Mouse (Mus musculus): ENCODE data around the gene H2al1j. TPM values are rescaled to one million over a fixed set of nuclear protein-coding genes. Genes with fewer than 3 reads are reported as not detected.
"Not testable (repeated sequence)": the region's sequence is repeated elsewhere in the genome, so short reads cannot be mapped to it uniquely, and the experiment has no call there.

H2al1j gene
- polyA plus RNA-seq (2012; rRNA removed) = not detected in 2 replicates

DNA sequence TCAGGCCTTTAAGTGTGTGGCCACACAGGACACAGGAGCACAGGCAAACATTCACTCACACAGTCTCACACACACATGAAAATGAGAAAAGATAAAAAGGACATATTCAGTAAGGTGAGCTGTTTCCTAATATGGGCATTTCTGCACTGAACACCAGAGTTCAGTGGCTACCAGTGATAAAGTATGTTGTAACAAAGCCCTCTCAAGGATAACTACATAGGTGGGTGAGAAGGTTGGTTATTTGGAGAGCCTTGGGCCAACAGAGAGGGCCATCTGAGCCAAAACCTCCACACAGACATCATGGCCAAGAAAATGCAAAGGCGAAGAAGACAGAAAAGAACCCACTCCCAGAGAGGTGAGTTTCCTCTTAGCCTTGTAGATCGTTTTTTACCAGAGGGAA is at the start of gene H2al1j:
H2al1j (plus strand) TSS at position 301 of the 400 bp plus-strand sequence.
- DNase-seq (ENCODE audit: low read depth) = not testable (repeated sequence)

DNA sequence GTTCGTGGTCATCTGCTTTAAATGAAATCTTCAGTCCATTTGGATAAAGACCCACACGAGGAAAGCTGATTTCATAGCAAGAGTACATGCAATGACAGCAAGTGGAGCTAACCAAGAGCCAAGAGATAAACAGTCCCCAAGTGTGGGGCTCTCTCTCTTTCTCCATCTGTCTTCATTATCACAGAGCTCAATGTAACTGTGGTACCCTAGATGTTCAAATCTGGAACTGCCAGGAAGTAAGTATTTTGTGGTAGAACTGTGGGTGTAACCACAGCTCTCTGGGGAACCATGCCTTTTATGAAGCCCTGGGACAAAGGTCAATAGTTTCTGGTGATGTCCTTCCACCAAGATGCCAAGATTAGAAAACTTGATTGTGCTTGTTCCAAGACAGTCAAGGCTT is 46.9 kb upstream of the H2al1j start:
- DNase-seq (ENCODE audit: low read depth) = no peak

DNA sequence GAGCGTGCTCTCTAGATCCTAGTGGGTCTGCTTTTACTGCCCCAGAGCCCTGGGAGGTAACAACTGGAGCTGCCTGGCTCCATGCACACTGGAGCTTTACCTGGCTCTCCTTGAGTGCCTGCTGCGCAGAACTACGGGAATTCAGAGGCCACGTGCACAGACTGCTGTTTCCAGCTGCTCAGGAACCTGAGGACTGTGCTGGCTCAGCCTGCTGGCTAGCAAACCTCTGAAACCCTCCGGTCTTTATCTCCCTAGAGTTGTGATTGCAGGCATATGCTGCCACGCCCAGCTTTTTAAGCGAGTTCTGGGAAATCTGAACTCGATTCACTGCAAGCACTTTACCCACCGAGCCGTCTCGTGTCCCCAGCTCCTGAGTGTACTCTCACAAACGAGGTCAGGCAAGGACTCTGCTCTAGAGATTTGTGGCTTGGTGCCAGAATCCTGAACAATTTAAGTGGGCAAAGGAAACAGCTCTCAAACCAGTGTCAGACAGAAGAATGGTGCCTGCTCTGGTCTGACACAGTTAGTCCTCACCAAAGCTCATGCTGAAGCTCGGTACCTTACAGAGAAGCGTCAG is 39.2 kb upstream of the H2al1j start:
- no peak for DNase-seq (ENCODE audit: low read depth)

DNA sequence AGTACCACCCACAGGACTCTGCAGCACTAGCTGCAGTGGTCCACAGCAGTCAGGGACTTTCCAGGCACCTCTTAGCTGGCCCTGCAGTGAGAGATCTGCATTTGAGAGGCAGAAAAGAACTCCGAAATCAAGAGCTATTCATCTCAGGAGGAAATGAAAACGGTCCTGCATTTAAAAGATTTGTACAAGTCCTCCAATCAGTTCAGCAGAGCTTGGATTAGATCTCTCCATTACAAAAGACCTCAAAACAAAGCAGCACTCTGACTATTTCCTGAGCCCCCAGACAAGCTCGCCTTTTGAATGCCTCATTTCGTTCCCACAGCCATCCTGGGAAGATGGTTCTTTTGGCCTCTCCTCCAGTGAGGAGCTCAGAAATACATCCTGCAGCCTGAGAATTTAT is 38.4 kb upstream of the H2al1j start:
- no peak for DNase-seq (ENCODE audit: low read depth)

DNA sequence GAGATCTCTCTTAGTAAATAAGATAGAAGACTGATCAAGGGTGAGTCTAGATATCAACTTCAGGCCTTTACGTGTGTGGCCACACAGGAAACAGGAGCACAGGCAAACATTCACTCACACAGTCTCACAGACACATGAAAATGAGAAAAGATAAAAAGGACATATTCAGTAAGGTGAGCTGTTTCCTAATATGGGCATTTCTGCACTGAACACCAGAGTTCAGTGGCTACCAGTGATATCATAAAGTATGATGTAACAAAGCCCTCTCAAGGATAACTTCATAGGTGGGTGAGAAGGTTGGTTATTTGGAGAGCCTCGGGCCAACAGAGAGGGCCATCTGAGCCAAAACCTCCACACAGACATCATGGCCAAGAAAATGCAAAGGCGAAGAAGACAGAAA is 28.7 kb upstream of the H2al1j start, which contains the start of gene H2al1a:
H2al1a (plus strand) TSS at position 301 of the 400 bp plus-strand sequence.
- DNase-seq (ENCODE audit: low read depth) = not testable (repeated sequence)

DNA sequence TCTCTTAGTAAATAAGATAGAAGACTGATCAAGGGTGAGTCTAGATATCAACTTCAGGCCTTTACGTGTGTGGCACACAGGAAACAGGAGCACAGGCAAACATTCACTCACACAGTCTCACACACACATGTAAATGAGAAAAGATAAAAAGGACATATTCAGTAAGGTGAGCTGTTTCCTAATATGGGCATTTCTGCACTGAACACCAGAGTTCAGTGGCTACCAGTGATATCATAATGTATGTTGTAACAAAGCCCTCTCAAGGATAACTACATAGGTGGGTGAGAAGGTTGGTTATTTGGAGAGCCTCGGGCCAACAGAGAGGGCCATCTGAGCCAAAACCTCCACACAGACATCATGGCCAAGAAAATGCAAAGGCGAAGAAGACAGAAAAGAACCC is 25.5 kb upstream of the H2al1j start, which contains the start of gene H2al1b:
H2al1b (plus strand) TSS at position 301 of the 400 bp plus-strand sequence.
- not testable (repeated sequence) for DNase-seq (ENCODE audit: low read depth)

DNA sequence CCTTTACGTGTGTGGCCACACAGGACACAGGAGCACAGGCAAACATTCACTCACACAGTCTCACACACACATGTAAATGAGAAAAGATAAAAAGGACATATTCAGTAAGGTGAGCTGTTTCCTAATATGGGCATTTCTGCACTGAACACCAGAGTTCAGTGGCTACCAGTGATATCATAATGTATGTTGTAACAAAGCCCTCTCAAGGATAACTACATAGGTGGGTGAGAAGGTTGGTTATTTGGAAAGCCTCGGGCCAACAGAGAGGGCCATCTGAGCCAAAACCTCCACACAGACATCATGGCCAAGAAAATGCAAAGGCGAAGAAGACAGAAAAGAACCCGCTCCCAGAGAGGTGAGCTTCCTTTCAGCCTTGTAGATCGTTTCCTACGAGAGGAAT is 22.3 kb upstream of the H2al1j start, which contains the start of gene H2al1c:
H2al1c (plus strand) TSS at position 301 of the 400 bp plus-strand sequence.
- not testable (repeated sequence) for DNase-seq (ENCODE audit: low read depth)

DNA sequence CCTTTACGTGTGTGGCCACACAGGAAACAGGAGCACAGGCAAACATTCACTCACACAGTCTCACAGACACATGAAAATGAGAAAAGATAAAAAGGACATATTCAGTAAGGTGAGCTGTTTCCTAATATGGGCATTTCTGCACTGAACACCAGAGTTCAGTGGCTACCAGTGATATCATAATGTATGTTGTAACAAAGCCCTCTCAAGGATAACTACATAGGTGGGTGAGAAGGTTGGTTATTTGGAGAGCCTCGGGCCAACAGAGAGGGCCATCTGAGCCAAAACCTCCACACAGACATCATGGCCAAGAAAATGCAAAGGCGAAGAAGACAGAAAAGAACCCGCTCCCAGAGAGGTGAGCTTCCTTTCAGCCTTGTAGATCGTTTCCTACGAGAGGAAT is 19.1 kb upstream of the H2al1j start, which contains the start of gene H2al1d:
H2al1d (plus strand) TSS at position 301 of the 400 bp plus-strand sequence.
- not testable (repeated sequence) for DNase-seq (ENCODE audit: low read depth)

DNA sequence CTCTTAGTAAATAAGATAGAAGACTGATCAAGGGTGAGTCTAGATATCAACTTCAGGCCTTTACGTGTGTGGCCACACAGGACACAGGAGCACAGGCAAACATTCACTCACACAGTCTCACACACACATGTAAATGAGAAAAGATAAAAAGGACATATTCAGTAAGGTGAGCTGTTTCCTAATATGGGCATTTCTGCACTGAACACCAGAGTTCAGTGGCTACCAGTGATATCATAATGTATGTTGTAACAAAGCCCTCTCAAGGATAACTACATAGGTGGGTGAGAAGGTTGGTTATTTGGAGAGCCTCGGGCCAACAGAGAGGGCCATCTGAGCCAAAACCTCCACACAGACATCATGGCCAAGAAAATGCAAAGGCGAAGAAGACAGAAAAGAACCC is 16.0 kb upstream of the H2al1j start, which contains the start of gene H2al1e:
H2al1e (plus strand) TSS at position 301 of the 400 bp plus-strand sequence.
- not testable (repeated sequence) for DNase-seq (ENCODE audit: low read depth)

DNA sequence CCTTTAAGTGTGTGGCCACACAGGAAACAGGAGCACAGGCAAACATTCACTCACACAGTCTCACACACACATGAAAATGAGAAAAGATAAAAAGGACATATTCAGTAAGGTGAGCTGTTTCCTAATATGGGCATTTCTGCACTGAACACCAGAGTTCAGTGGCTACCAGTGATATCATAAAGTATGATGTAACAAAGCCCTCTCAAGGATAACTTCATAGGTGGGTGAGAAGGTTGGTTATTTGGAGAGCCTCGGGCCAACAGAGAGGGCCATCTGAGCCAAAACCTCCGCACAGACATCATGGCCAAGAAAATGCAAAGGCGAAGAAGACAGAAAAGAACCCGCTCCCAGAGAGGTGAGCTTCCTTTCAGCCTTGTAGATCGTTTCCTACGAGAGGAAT is 12.8 kb upstream of the H2al1j start, which contains the start of gene H2al1f:
H2al1f (plus strand) TSS at position 301 of the 400 bp plus-strand sequence.
- not testable (repeated sequence) for DNase-seq (ENCODE audit: low read depth)

DNA sequence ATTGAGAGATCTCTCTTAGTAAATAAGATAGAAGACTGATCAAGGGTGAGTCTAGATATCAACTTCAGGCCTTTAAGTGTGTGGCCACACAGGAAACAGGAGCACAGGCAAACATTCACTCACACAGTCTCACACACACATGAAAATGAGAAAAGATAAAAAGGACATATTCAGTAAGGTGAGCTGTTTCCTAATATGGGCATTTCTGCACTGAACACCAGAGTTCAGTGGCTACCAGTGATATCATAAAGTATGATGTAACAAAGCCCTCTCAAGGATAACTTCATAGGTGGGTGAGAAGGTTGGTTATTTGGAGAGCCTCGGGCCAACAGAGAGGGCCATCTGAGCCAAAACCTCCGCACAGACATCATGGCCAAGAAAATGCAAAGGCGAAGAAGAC is 9.7 kb upstream of the H2al1j start, which contains the start of gene H2al1g:
H2al1g (plus strand) TSS at position 301 of the 400 bp plus-strand sequence.
- not testable (repeated sequence) for DNase-seq (ENCODE audit: low read depth)

DNA sequence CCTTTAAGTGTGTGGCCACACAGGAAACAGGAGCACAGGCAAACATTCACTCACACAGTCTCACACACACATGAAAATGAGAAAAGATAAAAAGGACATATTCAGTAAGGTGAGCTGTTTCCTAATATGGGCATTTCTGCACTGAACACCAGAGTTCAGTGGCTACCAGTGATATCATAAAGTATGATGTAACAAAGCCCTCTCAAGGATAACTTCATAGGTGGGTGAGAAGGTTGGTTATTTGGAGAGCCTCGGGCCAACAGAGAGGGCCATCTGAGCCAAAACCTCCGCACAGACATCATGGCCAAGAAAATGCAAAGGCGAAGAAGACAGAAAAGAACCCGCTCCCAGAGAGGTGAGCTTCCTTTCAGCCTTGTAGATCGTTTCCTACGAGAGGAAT is 6.4 kb upstream of the H2al1j start, which contains the start of gene H2al1h:
H2al1h (plus strand) TSS at position 301 of the 400 bp plus-strand sequence.
- DNase-seq (ENCODE audit: low read depth) = not testable (repeated sequence)

DNA sequence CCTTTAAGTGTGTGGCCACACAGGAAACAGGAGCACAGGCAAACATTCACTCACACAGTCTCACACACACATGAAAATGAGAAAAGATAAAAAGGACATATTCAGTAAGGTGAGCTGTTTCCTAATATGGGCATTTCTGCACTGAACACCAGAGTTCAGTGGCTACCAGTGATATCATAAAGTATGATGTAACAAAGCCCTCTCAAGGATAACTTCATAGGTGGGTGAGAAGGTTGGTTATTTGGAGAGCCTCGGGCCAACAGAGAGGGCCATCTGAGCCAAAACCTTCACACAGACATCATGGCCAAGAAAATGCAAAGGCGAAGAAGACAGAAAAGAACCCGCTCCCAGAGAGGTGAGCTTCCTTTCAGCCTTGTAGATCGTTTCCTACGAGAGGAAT is 3.3 kb upstream of the H2al1j start, which contains the start of gene H2al1i:
H2al1i (plus strand) TSS at position 301 of the 400 bp plus-strand sequence.
- DNase-seq (ENCODE audit: low read depth) = not testable (repeated sequence)

DNA sequence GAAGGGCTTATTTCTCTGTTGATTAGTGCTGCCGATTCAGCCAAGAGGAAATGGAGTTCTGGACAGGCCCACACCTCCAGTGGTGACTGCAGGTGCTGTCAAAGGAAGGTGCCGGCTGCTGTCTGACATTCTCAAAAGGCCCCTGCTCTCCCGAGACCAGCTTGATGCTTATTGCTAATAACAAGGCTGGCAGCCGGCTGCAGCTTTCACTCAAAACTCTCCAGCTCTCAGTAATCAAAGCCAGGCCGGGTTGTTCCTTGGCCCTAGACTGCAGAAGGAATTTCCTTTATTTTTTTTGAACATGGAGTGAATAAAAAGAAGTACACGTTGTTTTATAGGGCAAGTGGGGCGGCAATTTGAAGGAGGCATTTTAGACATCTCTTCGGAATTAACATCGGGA is 18.1 kb downstream of the H2al1j start:
- DNase-seq (ENCODE audit: low read depth) = no peak

DNA sequence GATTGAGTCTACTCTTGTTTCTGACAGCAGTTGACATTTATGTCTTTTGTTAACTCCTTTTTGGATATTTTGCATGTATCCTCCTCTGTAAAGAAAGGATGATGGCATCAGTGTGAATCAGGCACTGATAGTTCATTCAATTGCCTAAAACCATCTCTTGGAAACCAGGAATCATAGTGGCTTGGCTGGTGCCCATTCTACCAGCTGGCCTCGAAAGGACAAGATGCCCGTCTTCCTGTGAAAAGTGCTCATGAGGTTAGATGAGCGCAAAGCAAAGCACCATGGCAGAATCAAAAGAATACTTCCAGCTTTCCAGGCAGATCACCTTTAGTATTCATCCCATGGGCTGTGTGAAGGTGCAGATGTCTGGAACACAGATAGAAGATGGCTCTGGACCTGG is 19.1 kb downstream of the H2al1j start:
- DNase-seq (ENCODE audit: low read depth) = no peak

DNA sequence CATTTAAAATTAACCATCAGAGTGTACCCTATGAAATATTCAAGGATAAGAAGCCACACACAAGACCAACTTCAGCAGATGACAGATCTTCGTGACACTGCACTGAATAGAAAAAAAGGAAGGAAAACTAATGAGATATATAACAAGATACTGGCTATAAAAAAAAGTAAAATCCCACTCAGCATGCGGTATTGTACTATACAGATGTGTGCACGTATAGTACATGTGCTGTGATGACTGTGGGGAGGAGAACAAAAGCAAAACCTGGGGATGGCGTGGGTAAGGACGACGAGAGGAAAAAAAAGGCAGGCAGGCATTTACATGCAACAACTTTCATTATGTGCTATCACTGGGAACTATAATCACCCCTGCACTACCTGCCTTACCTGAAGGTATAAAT is 33.2 kb downstream of the H2al1j start:
- no peak for DNase-seq (ENCODE audit: low read depth)

DNA sequence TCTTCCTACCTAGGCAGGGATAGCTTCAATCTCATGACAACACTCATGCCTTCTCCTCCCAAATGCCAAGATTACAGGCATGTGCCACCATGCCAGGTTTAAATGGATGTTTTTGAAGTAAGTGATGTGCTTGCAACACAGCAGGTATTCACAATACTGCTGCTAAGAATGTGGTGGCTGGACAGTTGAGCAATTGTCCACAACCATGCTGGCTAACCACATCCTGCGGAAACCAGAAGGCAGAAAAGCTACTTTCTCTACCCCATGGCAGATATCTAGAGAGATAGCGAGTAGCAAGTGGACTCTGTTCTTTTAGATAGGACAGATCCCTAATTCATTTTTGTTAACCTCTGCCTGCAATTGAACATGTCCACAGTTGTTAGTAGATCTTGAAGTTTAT is 33.6 kb downstream of the H2al1j start:
- no peak for DNase-seq (ENCODE audit: low read depth)

DNA sequence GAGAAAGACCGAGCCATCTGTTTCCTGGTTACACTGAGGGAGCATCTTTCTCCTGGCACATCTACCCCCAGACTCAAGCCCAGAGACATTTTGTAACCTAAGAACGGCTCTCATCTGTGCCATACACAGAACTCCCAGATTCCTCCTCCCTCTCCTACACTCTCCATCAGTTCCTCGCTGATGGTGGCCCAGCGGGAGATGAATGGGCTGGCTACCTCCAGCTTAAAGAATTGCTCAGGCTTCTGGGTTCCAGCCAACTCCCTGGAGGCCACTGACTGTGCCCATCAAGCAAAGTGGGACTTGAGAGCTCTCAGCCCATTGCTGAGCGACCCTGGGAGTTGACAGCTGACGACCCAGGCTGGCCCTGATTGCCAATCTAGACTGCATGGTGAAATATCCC is 36.3 kb downstream of the H2al1j start:
- DNase-seq (ENCODE audit: low read depth) = no peak

DNA sequence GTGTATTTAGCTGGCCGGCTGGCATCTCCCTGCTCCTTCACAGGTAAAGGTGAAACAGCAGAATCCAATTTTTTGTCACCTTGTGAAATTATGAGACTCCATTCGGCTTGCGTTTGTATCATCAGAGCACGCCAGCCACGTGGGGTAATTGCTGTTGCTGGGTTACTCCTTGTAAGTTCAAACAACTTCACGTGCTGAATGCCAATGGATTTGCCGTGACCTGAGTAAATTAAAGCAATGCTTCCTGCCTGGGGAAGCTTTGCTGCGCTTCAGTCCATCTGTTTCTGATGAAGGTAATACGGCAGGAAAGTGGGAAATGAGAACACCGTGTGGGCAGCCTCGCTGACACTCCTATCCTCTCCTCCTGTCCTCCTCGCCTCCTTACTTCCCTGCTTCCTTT is 37.5 kb downstream of the H2al1j start:
- DNase-seq (ENCODE audit: low read depth) = no peak
